Mouse (Mus musculus) C2C12 (cell line): ENCODE measurements around the gene Slc44a5. TPM values are rescaled to one million over a fixed set of nuclear protein-coding genes. Genes with fewer than 3 reads are reported as not detected.

Source experiments
- H3K27me3 ChIP-seq: one replicate; pipeline ENCODE4 v1.6.1; 2011; ENCODE audit not compliant: control insufficient read depth, insufficient read depth, insufficient read length
- H3K36me3 ChIP-seq: one replicate; pipeline ENCODE4 v1.6.1; 2011; ENCODE audit not compliant: control insufficient read depth, insufficient read depth
- H3K4me3 ChIP-seq: one replicate; pipeline ENCODE4 v1.5.1; 2011; ENCODE audit warnings: mild to moderate bottlenecking, control low read depth; ENCODE audit not compliant: poor library complexity, insufficient read depth, severe bottlenecking
- H3K79me2 ChIP-seq: one replicate; pipeline ENCODE4 v1.6.1; 2011; ENCODE audit not compliant: control insufficient read depth, insufficient read depth
- H3K79me3 ChIP-seq: one replicate; pipeline ENCODE4 v1.6.1; 2011; ENCODE audit warnings: low read depth, control low read depth
- H3ac ChIP-seq: one replicate; pipeline ENCODE3; 2011; ENCODE audit warnings: low read depth; ENCODE audit not compliant: control insufficient read depth, insufficient read length
- CEBPB ChIP-seq: IDR thresholded peaks from one replicate; pipeline ENCODE4 v1.6.1; 2011; ENCODE audit warnings: low read depth, mild to moderate bottlenecking, control low read depth, moderate library complexity
- CTCF ChIP-seq: IDR thresholded peaks from one replicate; pipeline ENCODE4 v1.5.1; 2011; ENCODE audit not compliant: control insufficient read depth, insufficient read depth, insufficient read length
- FOSL1 ChIP-seq: IDR thresholded peaks from one replicate; pipeline ENCODE4 v1.8.0; 2011; ENCODE audit warnings: mild to moderate bottlenecking, low read length; ENCODE audit not compliant: poor library complexity, insufficient read depth, severe bottlenecking
- MAX ChIP-seq: IDR thresholded peaks from one replicate; pipeline ENCODE4 v1.6.1; 2011; ENCODE audit warnings: mild to moderate bottlenecking, control low read depth
- MYOD1 ChIP-seq: IDR thresholded peaks from one replicate; pipeline ENCODE4 v1.6.1; 2011; ENCODE audit warnings: low read depth; ENCODE audit not compliant: control insufficient read depth, insufficient read length
- MYOG ChIP-seq: IDR thresholded peaks from one replicate; pipeline ENCODE4 v1.6.1; 2011; ENCODE audit not compliant: control insufficient read depth, insufficient read length; ENCODE audit errors: extremely low read depth
- USF1 ChIP-seq: IDR thresholded peaks from one replicate; pipeline ENCODE4 v1.6.1; 2011; ENCODE audit warnings: low read depth, mild to moderate bottlenecking, control low read depth, moderate library complexity
- polyA plus RNA-seq: library from polyadenylated mRNA; unstranded; fragments of >200 nt; fragmentation: generic; extraction: Trizol; gene quantifications from one replicate; pipeline ENCODE4 v1.2.1, GENCODE M21; 2012; ENCODE audit warnings: missing spikeins

Gene Slc44a5
- polyA plus RNA-seq, 1 experiment = 0.06 TPM

DNA sequence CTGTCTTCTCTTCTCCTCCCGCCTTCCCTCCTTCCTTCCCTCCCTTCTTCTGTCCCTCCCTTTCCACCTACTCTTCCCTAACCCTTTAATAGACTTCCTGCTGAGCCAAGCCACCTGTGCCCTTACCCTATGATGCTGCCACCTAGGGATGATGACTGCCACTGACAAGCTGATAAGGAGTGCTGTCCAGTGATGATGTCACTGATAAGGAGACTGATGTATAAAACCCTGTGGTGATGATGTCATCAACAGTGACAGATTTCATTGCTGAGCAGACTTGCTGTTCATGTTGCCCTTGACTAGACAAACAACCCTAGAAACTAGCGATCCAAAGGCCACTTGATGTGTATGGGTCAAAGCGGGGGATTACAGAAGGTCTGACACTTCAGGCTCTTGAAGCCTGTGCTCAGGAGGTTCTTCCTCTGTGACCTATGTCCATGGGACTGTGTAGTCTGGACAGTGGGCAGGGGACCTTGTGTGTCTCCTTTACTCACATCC, 206.2 kb downstream of the Slc44a5 start:
- TF ChIP-seq MYOD1 = no peak
- no peak for TF ChIP-seq USF1
- TF ChIP-seq MYOG = no peak
- no peak for TF ChIP-seq CTCF
- no peak for TF ChIP-seq FOSL1
- TF ChIP-seq CEBPB = no peak
- TF ChIP-seq MAX = no peak
- no peaks in the 10 kb centered on the region for H3K36me3 ChIP-seq
- H3K4me3 ChIP-seq = no peak overlapping the region
- H3K79me2 ChIP-seq = no peaks in the 10 kb centered on the region
- no peaks in the 10 kb centered on the region for H3K27me3 ChIP-seq
- no peaks in the 10 kb centered on the region for H3K79me3 ChIP-seq
- no peak overlapping the region for H3ac ChIP-seq

DNA sequence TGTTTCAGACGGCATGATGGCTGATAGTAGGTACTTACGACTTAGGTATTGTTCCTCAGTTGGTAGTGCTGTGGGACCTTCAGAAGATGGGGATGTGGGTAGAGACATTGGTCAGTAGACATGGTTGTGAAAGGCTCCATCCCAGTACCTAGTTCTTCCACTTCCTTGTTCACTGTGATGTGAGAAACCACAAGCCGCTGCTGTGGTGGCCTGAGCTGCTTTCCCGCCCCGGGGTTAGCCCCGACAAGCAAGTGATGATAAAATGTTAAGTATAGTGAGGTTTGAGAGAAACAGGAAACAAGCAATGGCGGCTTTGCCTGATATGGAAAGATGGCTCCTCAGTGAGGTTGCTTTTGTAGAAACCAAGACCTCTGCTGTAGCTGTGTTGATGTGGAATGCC, 209.8 kb downstream of the Slc44a5 start:
- TF ChIP-seq MYOG (no peak), MAX (no peak), CEBPB (no peak), FOSL1 (no peak), CTCF (no peak), MYOD1 (no peak), USF1 (no peak)
- no peaks in the 10 kb centered on the region for H3K27me3 ChIP-seq
- no peaks in the 10 kb centered on the region for H3K79me2 ChIP-seq
- no peaks in the 10 kb centered on the region for H3K79me3 ChIP-seq
- no peak overlapping the region for H3K4me3 ChIP-seq
- no peak overlapping the region for H3ac ChIP-seq
- H3K36me3 ChIP-seq = no peaks in the 10 kb centered on the region

DNA sequence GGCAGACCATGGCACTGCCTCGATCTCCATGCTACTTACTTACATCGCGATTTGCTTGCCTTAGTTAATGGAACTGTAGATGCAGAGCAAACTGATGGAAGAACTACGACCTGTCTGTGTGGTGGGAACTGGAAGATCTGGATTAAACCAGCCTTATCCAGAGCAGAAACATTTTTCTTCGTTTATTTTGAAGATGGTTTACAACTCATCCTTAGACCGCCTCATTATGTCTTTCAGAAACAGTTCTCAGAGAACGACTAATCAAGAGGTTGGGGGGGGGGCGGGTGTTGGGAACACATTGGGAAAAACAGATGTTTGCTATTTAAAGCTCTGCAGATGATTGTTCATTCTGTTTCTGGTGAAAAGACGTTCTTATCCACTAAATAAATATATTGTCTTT, 210.7 kb downstream of the Slc44a5 start:
- H3ac ChIP-seq = no peak overlapping the region
- TF ChIP-seq MAX = no peak
- TF ChIP-seq CEBPB = no peak
- TF ChIP-seq USF1 = no peak
- no peak for TF ChIP-seq MYOD1
- TF ChIP-seq CTCF = no peak
- no peaks in the 10 kb centered on the region for H3K79me3 ChIP-seq
- no peaks in the 10 kb centered on the region for H3K27me3 ChIP-seq
- no peaks in the 10 kb centered on the region for H3K79me2 ChIP-seq
- H3K4me3 ChIP-seq = no peak overlapping the region
- no peaks in the 10 kb centered on the region for H3K36me3 ChIP-seq

DNA sequence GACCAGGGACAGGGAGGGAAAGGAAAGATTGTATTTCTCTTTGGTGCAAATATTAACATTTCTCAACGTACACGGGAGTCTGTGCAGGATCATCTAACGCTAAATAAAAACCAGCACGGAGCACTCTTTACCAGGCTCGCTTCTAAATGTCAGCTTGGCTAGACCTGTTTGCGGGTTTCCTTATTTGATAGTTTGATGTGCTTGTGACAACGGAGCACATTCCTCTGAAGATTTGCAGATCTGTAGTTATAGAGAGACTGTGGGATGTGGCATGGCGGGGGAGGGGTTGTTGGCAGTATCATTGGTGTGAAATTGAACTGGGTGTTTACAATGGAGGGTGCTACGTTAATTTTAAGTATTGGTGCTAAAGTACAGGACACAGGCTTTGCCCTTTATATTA, 215.4 kb downstream of the Slc44a5 start:
- no peaks in the 10 kb centered on the region for H3K79me3 ChIP-seq
- no peaks in the 10 kb centered on the region for H3K36me3 ChIP-seq
- no peaks in the 10 kb centered on the region for H3K79me2 ChIP-seq
- H3K4me3 ChIP-seq = no peak overlapping the region
- TF ChIP-seq CEBPB (no peak), FOSL1 (no peak), CTCF (no peak), MAX (no peak), USF1 (no peak), MYOG (no peak), MYOD1 (no peak)
- no peak overlapping the region for H3ac ChIP-seq
- H3K27me3 ChIP-seq = no peaks in the 10 kb centered on the region

DNA sequence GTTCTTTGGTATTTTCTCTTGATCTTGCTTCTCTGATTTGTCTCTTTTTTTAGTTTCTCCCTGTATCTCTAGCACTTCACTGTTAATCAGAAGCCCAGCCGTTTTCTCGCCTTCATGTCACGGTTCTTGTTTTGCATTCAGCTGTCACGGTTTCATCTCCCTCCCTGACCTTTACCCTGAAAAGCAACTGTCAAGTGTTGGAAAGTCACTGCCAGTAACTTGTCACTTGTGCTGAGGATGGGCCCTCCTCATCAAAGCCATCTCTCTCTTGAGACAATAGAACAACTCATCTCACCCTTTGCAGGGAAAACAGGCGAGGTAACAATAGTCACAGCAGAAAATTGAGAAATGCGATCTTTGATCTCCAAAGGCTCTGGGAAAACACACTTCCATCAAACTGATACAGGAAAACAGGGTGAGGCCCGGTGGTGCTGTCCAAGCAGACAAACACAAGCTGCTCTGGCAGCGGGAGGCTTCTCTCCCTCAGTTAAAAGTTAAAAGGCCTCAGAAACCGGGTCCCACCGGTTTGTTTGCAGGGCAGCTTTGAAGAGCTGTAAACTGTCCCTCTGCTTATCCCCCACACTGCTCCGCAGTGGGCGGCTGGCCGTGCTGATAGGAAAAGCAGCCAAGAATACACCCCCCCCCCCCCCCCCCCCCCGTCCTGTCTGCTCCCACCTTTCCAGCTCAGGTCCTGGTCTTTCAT, 219.2 kb downstream of the Slc44a5 start:
- Histone ChIP-seq H3K79me3 (no peaks in the 10 kb centered on the region), H3K36me3 (no peaks in the 10 kb centered on the region), H3K79me2 (no peaks in the 10 kb centered on the region), H3K4me3 (no peak overlapping the region), H3ac (no peak overlapping the region), H3K27me3 (no peaks in the 10 kb centered on the region)
- TF ChIP-seq MYOD1 (no peak), USF1 (no peak), MAX (no peak), FOSL1 (no peak), MYOG (no peak), CTCF (no peak), CEBPB (no peak)
